8 mouse cellular contexts compared by ENCODE assay signal in the genomic region with DNA sequence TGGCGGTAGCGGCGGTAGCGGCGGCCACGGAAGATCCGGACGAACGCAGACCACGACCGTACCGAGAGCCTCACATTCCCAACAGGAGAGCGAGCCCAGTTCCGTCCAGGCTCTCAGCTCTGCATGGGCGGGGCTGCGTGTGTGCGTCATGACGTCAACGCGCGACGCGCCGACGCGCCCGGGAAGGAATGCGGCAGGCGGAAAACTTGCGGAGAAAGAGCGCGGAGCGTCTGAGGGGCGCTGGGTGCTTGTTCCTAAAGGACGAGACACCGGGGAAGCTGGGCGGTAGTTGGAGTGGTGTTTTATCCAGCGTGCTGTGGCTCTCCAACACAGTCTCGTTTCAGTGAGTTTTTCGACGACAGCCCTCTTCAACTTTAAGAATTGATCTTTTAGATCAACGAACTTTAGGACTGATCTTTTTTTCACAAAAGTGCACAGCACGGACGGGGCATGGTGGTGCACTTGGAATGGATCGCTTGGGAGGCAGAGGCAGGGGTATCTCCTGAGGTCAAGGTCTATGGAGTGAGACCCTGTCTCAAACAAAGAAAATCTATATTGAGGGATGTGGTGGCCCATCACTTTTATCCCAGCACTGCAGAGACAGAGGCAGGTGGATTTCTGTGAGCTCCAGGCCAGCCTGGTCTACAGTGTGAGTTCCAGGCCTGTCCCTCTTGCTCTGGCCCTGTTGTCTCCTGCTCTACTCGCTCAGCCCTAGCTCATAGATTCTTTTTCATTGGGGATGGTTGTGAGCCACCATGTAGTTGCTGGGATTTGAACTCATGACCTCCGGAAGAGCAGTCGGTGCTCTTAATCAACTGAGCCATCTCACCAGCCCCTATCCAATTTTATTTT. TPM values are rescaled to one million over a fixed set of nuclear protein-coding genes. Genes with fewer than 3 reads are reported as not detected.
DNase-seq lines count a peak whose midpoint lies in the region; ATAC-seq lines count a peak whose summit lies in the region.

A gene (minus strand): TSS at position 141 of the 852 bp plus-strand sequence.

- peak; percentile 90 for DNase-seq in adipocyte (ENCODE audit: low spot score)
- peak; percentile 99 for DNase-seq in embryo, embryonic 10 days (ENCODE audit: low spot score)
- DNase-seq in gastrocnemius, postnatal 14 days, result peak; percentile 91
- peak; percentile 91 to 94 for DNase-seq in left cerebral cortex, postnatal 10 days (ENCODE audit: extremely low spot score in 1 of 2, low spot score in 2 of 2)
- peak; percentile 91 for DNase-seq in right cerebral cortex, postnatal 25 days
- DNase-seq in yolk sac, embryonic 10.5 days (ENCODE audit: low spot score), result peak; percentile 96

- ATAC-seq in inflammation-experienced regulatory T-cells, adult 6 months, result peak; percentile 85
- ATAC-seq in megakaryocyte-erythroid progenitor cell, adult 5-6 weeks (replicated peaks; ENCODE audit: low FRiP score, low TSS enrichment, poor library complexity, severe bottlenecking), result peak; percentile 91

- intact Hi-C loops in gastrocnemius, postnatal 14 days (cut with DNase I; ENCODE audit: low total_unique reads), result no loop called here
- intact Hi-C loops in left cerebral cortex, postnatal 10 days (cut with DNase I), result no loop called here

RNA-seq across cellular contexts. Expression of the gene that starts here (rescaled TPM):
- 10 to 100 TPM; 11.3 to 12.0 TPM for total RNA-seq in gastrocnemius, postnatal 14 days (2021)
- 10 to 100 TPM; 14.7 to 16.9 (median 16.3) TPM for polyA plus RNA-seq in inflammation-experienced regulatory T-cells, adult 6 months (2017; shearing (Covaris generic))
- 10 to 100 TPM; 69.6 to 73.0 TPM for total RNA-seq in left cerebral cortex, postnatal 10 days (2021)
- 23.2 and 25.6 TPM in 2 replicates for total RNA-seq in megakaryocyte-erythroid progenitor cell, adult 5-6 weeks (2014; fragmentation: Nextera tagmentation)
- 28.6 and 30.0 TPM in 2 replicates for total RNA-seq in megakaryocyte-erythroid progenitor cell, adult 5-6 weeks (2017)

Comparison
In these comparisons a context has a peak if more than half of its experiments do, and no peak if none do; other contexts are left out.
1. Peak in every context shown above with its lines: DNase-seq and ATAC-seq.